Mouse (Mus musculus) A20 (cell line): ENCODE data around the gene Wwc1.
A peak's percentile ranks its signal among the peaks of the same experiment; 100 is the strongest.

ENCODE experiments used
- DNase-seq: peaks from one replicate; pipeline ENCODE4 v3.0.0-alpha.2; 2011; ENCODE audit warnings: low read depth, low spot score

The Wwc1 gene

GRCm38 (mm10) chr11:35980411-35980917 lies at the start of gene Wwc1:
Gene Wwc1 (minus strand): TSS chr11:35980527.
- DNase-seq, result no peak

- DNase-seq, result no peak
Measured at GRCm38 (mm10) chr11:36020009-36020408, 39.7 kb upstream of the Wwc1 start.

- DNase-seq, result no peak
Measured at GRCm38 (mm10) chr11:36013179-36013578, 32.9 kb upstream of the Wwc1 start.

- no peak for DNase-seq
Measured at GRCm38 (mm10) chr11:36009281-36010208, 29.2 kb upstream of the Wwc1 start.

- no peak for DNase-seq
Measured at GRCm38 (mm10) chr11:36002900-36003299, 22.6 kb upstream of the Wwc1 start.

GRCm38 (mm10) chr11:36001282-36001970 lies 21.1 kb upstream of the Wwc1 start:
- DNase-seq, result peak; percentile 66

GRCm38 (mm10) chr11:36000585-36001281 lies 20.4 kb upstream of the Wwc1 start:
- DNase-seq, result no peak

GRCm38 (mm10) chr11:36000038-36000437 lies 19.7 kb upstream of the Wwc1 start:
- DNase-seq, result no peak

- no peak for DNase-seq
Measured at GRCm38 (mm10) chr11:35998048-35998447, 17.7 kb upstream of the Wwc1 start.

GRCm38 (mm10) chr11:35995310-35995709 lies 15.0 kb upstream of the Wwc1 start:
- no peak for DNase-seq

- DNase-seq, result no peak
Measured at GRCm38 (mm10) chr11:35991846-35992245, 11.5 kb upstream of the Wwc1 start.

GRCm38 (mm10) chr11:35989967-35990366 lies 9.6 kb upstream of the Wwc1 start:
- DNase-seq, result no peak

- peak; percentile 37 for DNase-seq
Measured at GRCm38 (mm10) chr11:35985841-35986393, 5.6 kb upstream of the Wwc1 start.

GRCm38 (mm10) chr11:35982734-35983133 lies 2.4 kb upstream of the Wwc1 start:
- DNase-seq, result no peak

GRCm38 (mm10) chr11:35979733-35980410 lies 455 bp downstream of the Wwc1 start:
- no peak for DNase-seq

GRCm38 (mm10) chr11:35979266-35979732 lies 1.0 kb downstream of the Wwc1 start:
- DNase-seq, result no peak

GRCm38 (mm10) chr11:35977796-35978195 lies 2.5 kb downstream of the Wwc1 start:
- no peak for DNase-seq

GRCm38 (mm10) chr11:35977096-35977495 lies 3.2 kb downstream of the Wwc1 start:
- DNase-seq, result no peak

GRCm38 (mm10) chr11:35976482-35976881 lies 3.8 kb downstream of the Wwc1 start:
- no peak for DNase-seq

- DNase-seq, result no peak
Measured at GRCm38 (mm10) chr11:35974632-35975450, 5.5 kb downstream of the Wwc1 start.
